Mouse (Mus musculus) monocyte, adult 5-6 weeks (primary cell): ENCODE measurements around the gene Fam163a. TPM values are rescaled to one million over a fixed set of nuclear protein-coding genes. Genes with fewer than 3 reads are reported as not detected.

ENCODE experiments used
- ATAC-seq: fragments of 153-309, 156-312 bp; replicated peaks from 2 replicates; pipeline ENCODE4 v1.8.0; 2017; ENCODE audit warnings: mild to moderate bottlenecking; ENCODE audit not compliant: low TSS enrichment, insufficient number of reproducible peaks, severe bottlenecking, poor library complexity, low FRiP score
- total RNA-seq: library from RNA; stranded (forward); fragments of 200-1000, 200-491, 200-594 nt; gene quantifications from 3 replicates; pipeline ENCODE4 v1.2.3, GENCODE M21; 2017

Fam163a gene
- total RNA-seq, 1 experiment from 2014 or later, result not detected

GRCm38 (mm10) chr1:156103763-156104162, 101.1 kb downstream of the Fam163a start:
- no peak for ATAC-seq

GRCm38 (mm10) chr1:156091811-156092210, 113.0 kb downstream of the Fam163a start:
- no peak for ATAC-seq

- no peak for ATAC-seq
Observed at GRCm38 (mm10) chr1:156090042-156090441, 114.8 kb downstream of the Fam163a start.

DNA sequence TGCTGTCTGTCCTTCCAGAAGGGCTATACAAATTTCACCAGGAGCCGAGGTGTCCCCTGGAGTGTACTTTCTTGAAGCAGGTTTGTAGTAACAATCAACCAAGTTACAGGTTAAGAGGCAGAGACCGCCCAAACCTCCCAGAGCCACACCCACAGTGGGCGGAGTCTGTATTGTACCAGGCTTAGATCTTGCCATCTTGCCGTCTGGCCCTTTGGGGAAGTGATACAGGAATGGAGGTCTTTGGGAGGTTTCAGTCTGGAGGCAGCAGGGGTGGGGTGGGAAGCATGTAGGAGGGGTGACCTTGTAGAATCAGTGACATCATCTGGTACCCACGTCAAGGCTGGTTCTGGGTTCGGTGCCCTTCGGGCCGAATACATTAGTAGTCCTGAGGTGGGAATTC, 115.3 kb downstream of the Fam163a start:
- ATAC-seq, result no peak

GRCm38 (mm10) chr1:156087586-156087985, 117.2 kb downstream of the Fam163a start:
- no peak; the same call in 1 of the 2 replicates for ATAC-seq

GRCm38 (mm10) chr1:156085770-156086169, 119.1 kb downstream of the Fam163a start:
- ATAC-seq, result peak; percentile 67

- ATAC-seq, result no peak
Observed at GRCm38 (mm10) chr1:156084603-156085002, 120.2 kb downstream of the Fam163a start.

DNA sequence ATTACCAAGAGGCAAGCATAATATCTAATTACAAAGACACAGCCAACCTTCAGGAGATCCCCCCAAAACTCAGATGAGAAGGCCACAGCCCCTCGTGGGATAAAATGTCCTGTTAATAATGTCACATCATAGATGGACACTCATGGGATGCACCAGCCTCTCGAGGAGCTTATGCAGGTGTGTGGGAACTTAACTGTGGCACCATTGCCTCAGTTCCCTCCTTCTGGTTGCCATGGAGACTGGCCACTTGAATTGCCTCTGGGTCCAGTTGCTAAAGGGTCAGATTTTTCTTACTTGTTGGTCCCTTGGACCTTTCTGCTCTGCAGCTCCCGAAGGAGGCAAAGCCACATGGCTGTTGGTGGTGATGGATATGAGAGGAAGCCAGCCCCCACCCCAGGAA, 127.2 kb downstream of the Fam163a start:
- no peak for ATAC-seq

DNA sequence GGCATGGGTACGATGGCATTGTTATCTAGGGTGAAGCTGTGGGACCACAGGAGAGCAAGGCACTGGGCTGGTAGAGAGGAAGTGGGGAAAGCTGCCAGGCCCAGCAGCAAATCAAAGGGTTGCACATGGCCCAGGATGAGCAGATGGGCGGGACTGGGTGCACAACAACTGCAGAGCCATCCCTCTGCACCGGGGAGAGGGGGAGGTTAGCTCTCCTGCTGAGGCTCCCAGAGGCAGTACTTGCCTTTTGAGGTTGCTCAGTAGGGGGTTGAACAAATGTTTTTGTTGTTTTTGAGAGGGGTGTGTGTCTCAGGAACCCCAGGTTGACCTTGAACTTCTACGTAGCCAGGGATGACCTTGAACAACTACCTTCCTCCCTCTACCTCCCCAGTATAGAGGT, 128.4 kb downstream of the Fam163a start:
- no peak for ATAC-seq

GRCm38 (mm10) chr1:156074575-156074974, 130.3 kb downstream of the Fam163a start:
- ATAC-seq, result no peak

DNA sequence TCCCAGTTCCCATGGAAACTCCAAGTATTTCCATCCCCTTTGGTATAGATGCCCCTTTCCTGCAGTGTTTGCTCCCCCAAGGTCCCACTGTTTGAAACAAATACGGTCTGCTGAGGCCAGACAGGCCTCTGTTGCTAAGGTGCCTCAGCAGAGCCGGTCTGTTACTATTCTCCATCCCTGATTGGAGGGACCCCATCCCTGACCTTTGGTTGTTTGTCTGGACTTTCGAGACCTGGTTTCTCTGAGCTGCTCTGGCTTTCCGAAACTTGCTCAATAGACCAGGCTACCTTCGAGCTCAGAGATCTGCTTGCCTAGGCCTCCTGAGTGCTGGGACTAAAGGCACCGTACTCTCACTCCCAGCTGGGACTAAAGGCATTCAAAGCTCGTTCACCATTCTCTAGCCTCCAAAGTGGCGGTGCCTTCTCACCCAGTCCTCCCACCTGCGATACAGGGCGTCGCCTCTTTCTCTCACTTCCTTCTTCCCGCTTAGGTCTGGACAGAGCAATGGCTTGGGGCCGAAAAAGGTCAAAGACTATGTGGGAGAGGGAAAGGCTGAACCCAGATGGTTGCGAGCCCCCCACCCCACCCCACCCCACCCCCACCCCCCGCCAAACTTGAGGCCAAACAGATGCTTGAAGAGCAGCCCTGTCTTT, 131.5 kb downstream of the Fam163a start:
- peak; percentile 41; the same call in 1 of the 2 replicates for ATAC-seq

- no peak for ATAC-seq
Observed at GRCm38 (mm10) chr1:156070106-156070505, 134.7 kb downstream of the Fam163a start.

- ATAC-seq, result 0 out of 2 replicates have a peak, but pooled peaks have one; percentile 42
Observed at GRCm38 (mm10) chr1:156066133-156066532, 138.7 kb downstream of the Fam163a start.

DNA sequence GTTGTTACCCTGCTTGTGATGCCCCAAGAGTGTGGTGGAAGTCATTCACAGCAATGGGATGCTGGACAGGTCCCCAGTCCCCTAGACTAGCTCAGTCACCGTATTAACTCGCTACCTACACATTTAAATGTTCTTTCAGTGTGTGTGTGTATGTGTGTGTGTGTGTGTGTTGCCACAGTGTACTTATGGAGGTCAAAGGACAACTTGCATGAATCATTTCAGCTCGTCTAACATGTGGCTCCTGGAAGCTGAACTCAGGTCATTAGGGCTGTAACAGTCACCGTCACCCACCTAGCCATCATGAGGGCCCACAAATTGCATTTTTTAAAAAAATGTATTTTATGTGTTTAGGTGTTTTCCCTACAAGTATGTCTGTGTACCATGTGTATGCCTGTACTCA, 142.6 kb downstream of the Fam163a start:
- no peak for ATAC-seq

DNA sequence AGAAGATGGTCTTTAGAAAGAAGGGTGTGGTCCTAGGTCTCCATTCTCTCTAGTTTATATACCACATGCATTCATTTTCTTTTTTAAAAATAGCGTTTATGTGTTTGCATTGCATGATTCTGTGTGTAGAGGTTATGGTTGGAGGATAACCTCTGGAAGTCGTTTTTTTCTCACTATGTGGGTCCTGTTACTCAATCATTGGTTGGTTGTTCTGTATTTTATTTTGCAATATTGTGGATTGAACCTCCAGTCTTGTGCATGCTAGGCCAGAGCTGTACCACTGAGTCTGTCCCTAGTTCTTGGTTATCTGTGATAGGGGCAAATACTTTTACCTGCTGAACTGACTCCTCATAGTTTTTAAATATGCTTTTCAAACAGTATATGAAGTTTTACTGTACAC, 146.6 kb downstream of the Fam163a start:
- no peak for ATAC-seq

DNA sequence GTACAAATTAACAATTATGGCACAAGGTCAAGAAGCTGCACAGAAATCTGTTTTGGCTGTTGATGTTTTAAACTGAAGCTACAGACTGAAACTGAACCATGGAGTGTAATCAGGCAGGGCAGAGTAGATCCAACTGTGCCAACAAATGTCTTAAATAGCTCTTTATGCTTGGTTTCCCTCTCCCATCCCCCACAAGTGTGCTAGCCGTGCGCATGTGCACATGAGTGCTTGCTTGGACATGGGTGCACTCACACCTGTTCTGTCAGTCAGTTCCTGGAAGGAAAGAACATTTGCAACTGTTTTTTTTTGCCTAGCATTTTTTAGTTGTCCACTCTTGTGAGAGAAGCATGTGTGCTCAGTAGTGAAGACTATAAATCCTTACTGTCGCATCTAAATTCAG, 158.1 kb downstream of the Fam163a start:
- ATAC-seq, result no peak

DNA sequence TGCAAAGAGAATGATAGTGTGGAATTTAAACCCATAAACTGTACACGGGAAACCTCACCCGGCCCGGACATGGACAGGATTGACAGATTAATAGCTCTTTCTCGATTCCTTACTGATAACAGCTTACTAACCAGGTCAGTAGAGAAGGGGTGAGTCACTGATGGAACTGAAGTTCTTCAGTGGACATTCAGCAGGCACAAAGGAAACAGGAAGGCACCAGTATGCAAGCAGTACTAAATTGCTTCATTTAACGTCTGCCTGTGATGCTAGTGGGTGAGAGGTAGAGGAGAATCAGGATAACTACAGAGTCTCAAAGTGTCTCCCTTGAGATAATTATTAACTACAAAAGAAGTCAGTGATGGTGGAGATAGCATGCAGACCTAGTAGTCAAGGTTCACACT, 160.6 kb downstream of the Fam163a start:
- ATAC-seq, result no peak

DNA sequence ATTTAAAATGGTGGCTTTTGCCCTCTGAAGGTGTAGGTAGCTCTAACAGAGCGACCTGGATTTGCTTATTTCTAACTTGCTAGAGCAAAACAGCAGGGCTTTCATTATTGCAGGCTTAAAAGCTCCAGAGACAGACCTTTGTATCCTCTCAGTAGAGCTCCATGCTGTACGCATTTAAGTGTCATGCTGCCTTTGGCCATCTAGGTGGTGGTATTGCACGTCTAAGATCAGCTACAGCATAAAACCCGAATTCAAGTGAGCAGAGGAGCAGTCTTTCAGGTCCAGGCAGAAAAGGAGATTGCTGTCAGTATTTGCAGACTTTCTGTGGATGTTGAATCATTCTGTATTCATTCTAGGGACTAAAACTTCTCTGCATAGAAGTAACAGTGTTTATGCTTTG, 161.8 kb downstream of the Fam163a start:
- ATAC-seq, result peak; percentile 51; the same call in 1 of the 2 replicates

GRCm38 (mm10) chr1:156042481-156042880, 162.3 kb downstream of the Fam163a start:
- ATAC-seq, result no peak

DNA sequence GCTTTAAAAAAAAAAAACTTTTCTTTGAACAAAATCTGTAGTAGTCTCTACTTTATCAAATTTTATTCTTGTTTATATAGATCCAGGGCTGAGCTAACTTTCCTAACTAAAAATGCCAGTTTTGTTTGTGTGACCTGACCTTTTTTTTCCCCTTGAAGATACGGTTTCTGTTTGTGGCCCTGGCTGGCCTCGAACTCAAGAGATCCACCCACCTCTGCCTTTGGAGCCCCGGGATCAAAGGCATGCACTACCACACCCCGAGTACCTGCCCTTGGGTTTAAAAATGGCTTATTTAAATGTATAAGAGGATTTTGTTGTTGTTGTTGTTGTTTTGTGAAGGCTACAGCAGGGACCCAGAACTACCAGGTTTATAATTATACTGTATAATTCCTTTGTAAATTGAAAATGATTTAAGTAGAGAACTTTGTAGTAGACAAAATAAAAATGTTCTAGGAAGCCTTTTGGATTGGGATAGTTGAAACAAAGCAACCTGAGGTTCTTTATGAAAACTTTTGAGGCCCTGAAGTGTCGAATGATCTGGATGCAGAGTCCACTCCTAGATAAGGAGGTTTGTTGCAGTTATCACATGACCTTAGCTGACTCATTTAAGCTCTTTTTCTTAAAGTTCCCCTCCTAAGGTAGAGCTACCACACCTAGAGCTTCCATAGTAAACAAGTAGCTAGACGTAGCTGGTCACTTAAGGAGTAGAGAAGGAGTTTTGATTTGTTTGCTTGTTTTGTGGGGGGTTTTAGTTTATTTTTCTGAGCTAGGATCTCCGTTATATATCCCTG, 163.2 kb downstream of the Fam163a start:
- no peak for ATAC-seq
